Mouse (Mus musculus) Patski (cell line): Measurements from ENCODE around the gene Gm20695. TPM values are rescaled to one million over a fixed set of nuclear protein-coding genes. Genes with fewer than 3 reads are reported as not detected.
A peak's percentile ranks its signal among the peaks of the same experiment; 100 is the strongest.

Experiments
- ATAC-seq: fragments of 100-300 bp; one replicate; pipeline ENCODE4 v1.8.0; 2021
- CTCF ChIA-PET: fragments of 350-600 bp; sonication (Branson Sonifier 250); formaldehyde crosslinking; loops from one replicate; lab custom pipeline; 2022; ENCODE audit warnings: inconsistent platforms; lab: Charles Lee
- POLR2A ChIA-PET: fragments of 350-600 bp; sonication (Branson Sonifier 250); formaldehyde crosslinking; loops from one replicate; lab custom pipeline; 2022; ENCODE audit warnings: antibody characterized with exemption, inconsistent platforms; lab: Charles Lee
- DNase-seq: peaks from one replicate; pipeline ENCODE4 v3.0.0-alpha.2; 2011; ENCODE audit warnings: low read depth, low spot score
- H3K27me3 ChIP-seq: fragments of 371-371 bp; one replicate; pipeline ENCODE4 v1.5.1; 2021
- CTCF ChIP-seq: fragments of 100-300 bp; IDR thresholded peaks from one replicate; pipeline ENCODE4 v1.5.1; 2021
- in situ Hi-C: fragments of 300-500 bp; cut with MboI; formaldehyde crosslinking; loops from 3 replicates; pipeline ENCODE4 v1.11.1; 2018; ENCODE audit warnings: low pct_unique_long_range_greater_than_20kb, mixed read lengths
- polyA plus RNA-seq: library from polyadenylated mRNA; unstranded; gene quantifications from one replicate; pipeline ENCODE4 v1.2.3, GENCODE M21; 2021

Gene Gm20695
- polyA plus RNA-seq, 1 experiment from 2014 or later = 0.59 TPM

DNA sequence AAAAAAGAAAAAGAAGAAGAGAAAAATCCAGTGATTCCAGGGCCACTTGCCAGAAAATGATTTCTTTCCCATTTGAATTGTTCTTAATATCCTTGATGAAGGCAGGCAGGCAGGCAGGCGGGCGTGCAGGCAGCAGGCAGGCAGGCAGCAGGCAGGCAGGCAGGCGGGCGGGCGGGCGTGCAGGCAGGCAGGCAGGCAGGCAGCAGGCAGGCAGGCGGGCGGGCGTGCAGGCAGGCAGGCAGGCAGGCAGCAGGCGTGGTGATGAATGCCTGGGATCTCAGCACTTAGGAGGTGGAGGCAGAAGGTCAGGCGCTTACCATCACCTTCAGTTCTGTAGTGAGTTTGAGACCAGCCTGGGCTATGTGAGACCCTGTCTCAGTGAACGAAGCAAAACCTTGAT lies 31.9 kb upstream of the Gm20695 start:
- no peak for ATAC-seq
- no peak for DNase-seq
- ChIA-PET CTCF (interaction anchor here (1.8 kb wide), 1 partner anchor 10 kb away, joined by 5 read pairs; no protein-coding TSS in a partner anchor), POLR2A (no interaction called here)
- in situ Hi-C loops = no loop called here
- no peaks in the 10 kb centered on the region for H3K27me3 ChIP-seq
- no peak for TF ChIP-seq CTCF

DNA sequence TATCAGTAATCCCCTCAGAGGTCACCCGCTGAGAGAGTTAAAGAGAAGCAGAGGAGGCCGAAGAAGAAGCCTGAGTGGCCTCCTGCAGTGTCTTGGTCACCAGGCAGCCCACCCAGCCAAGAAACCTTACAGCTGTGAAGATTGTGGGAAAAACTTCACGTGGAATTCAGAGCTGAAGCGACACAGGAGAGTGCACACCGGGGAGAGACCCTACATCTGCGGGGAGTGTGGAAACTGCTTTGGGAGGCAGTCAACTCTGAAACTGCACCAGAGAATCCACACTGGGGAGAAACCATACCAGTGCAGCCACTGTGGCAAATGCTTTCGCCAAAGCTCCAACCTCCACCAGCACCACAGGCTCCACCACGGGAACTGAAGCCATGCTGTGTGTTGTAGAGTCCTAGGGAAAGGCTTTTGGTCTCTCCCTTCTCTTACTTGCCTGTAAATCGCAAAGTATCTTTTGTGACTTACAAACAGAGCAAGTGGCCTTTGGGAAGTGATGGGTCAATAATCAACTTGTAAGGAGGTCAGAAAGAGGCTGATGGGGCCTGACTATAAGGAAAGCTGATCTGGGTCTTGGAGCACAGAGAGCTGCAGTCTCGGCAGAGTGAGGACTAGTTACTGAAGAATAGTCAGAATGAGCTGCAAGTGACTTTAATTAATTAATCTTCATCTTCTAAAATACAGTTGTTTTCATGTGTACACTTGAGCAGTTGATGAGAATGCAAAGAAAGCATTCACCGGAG lies 29.8 kb upstream of the Gm20695 start:
- no peak for ATAC-seq
- no peaks in the 10 kb centered on the region for H3K27me3 ChIP-seq
- ChIA-PET POLR2A (no interaction called here), CTCF (no interaction called here)
- no peak for DNase-seq
- in situ Hi-C loops = no loop called here
- no peak for TF ChIP-seq CTCF

DNA sequence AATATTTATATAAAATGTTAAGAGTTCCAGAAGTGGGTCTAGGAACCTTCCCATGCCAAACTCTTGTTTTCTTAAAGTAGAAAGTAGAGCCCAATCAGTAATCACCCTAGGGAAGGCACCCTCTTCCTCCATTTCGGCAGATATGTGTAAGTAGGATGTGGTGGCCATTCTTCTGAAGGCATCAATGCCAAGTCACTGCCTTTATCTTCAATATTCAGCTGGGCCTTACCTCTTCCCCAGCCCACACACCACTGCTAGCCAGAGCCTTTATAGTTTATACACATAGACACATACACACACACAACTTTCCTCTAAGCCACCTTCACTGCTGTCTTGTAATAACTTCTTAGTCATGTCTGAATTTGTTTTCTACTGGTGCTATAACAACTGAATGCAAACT lies 28.7 kb upstream of the Gm20695 start:
- ChIA-PET CTCF (no interaction called here), POLR2A (no interaction called here)
- DNase-seq (no peak), ATAC-seq (no peak)
- TF ChIP-seq CTCF = no peak
- in situ Hi-C loops = no loop called here
- no peaks in the 10 kb centered on the region for H3K27me3 ChIP-seq

DNA sequence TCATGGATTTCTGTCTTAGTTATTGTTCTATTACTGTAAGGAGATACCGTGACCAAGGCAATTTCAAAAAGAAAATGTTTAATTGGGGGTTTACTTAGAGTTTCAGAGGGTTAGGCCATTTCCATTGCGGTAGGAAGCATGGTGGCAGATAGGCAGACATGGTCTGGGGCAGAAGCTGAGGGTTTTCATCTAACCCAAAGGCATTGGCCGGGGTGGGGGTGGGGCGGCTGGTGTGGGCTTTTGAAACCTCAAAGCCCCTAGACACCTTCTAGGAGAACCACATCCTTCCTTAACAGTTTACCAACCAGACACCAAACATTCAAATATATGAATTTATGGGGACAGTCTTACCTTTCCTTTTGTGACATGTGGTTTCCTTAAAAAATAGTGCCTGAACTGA lies 25.2 kb upstream of the Gm20695 start:
- in situ Hi-C loops = no loop called here
- CTCF ChIA-PET = no interaction called here
- POLR2A ChIA-PET = no interaction called here
- no peaks in the 10 kb centered on the region for H3K27me3 ChIP-seq
- DNase-seq (no peak), ATAC-seq (no peak)
- no peak for TF ChIP-seq CTCF

DNA sequence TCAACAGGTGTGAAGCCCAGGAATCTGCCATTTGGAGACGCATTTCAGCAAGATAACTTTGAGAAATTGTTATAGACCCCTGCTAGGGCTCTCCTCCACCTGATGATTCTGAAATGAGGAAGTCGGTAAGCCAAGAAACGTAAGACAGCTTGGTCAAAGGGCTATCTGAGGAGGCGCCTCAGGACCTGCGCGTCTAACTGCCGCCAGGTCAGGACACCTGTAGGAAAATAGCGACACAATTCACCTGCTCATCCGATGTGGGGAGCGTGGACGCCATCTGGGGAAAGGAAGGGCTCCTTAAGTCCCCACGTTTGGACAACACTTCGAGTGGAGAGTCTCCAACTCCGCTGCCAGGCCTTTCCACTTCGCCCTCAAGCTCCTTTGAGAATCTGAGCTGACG lies 12.6 kb upstream of the Gm20695 start:
- TF ChIP-seq CTCF = no peak
- no peak for DNase-seq
- ChIA-PET CTCF (interaction anchor here (1.0 to 3.1 kb wide), 5 partner anchors 10 to 123 kb away, joined by 3 to 12 read pairs (median 4); partner anchors contain the start of gene Zfp174), POLR2A (interaction anchor here (1.8 kb wide), 1 partner anchor 128 kb away, joined by 4 read pairs; the partner anchor contains the start of gene Zfp263)
- no peaks in the 10 kb centered on the region for H3K27me3 ChIP-seq
- ATAC-seq = peak; percentile 3
- in situ Hi-C loops = loop anchor here (10.0 kb wide), 1 partner anchor 127 kb away; the partner anchor contains the start of gene Zfp263

DNA sequence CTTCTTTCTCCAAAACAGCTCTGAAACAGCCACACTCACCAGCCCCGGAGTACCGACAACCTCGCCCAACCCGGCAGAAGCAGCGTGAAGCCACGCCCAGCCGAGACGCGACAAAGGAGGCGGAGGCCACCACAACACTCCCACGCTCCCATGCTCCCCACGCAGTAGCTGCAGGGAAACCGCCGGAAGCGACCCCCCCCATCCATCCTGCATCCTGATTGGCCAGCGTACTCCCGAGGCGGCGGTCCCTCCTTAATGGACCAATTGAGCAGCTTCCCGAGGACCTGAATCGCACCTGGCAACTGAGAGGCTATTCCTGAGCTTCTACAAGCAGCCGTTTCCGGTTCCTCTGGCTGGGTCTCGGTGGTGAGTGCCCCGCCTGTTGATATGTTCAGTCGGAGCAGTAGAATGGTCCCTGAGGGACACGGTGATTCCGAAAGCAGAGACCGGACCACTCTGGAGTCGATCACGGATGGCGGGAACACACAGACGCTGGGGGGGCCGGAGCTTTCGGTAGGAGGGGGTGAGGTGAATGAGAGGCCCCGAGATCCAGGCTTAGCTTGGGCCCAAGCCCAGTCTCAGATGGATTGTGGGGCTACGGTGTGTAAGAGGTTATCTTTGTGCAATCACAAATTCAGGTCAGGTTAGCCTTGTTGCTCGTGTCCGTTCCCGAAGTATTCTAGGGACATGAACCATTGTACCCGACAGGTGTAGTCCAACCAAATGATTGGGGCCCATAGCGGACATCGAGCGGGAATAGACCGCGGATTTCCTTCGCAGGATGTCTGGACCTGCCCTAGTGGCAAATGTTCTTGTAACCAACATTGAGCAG lies 12.0 kb upstream of the Gm20695 start, which contains the start of gene Naa60:
Naa60 (plus strand) TSS at position 160 of the 832 bp plus-strand sequence.
- TF ChIP-seq CTCF = no peak
- ChIA-PET CTCF (interaction anchor here (1.0 to 3.1 kb wide), 6 partner anchors 9 to 133 kb away, joined by 3 to 12 read pairs (median 4); partner anchors contain the start of gene Zfp174), POLR2A (interaction anchor here (1.3 to 1.8 kb wide), 2 partner anchors 13 to 128 kb away, joined by 3 to 4 read pairs; partner anchors contain the start of gene Zfp263)
- ATAC-seq (peak; percentile 99), DNase-seq (peak; percentile 81)
- H3K27me3 ChIP-seq = no peaks in the 10 kb centered on the region
- in situ Hi-C loops = loop anchor here (10.0 kb wide), 1 partner anchor 128 kb away; the partner anchor contains the start of gene Zfp263

DNA sequence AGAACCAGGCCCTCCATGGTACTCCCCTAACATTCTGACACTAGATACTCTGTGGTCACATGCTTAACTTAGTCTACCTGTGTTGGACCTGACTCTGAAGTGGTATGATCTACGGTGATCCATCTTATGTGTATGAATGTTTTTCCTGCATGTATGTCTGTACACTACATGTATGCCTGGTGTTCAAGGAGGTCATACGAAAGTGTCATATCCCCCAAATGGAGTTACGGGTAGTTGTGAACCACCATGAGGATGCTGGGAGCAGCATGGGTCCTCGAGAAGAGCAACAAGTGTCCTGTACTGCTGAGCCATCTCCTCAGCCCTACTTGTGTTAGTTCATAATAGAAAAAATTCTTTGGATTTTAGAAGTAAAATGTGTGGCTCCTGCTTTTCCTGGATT lies 8.1 kb upstream of the Gm20695 start:
- ATAC-seq (no peak), DNase-seq (no peak)
- no peak for TF ChIP-seq CTCF
- H3K27me3 ChIP-seq = no peaks in the 10 kb centered on the region
- POLR2A ChIA-PET = interaction anchor here (0.8 kb wide), 1 partner anchor 70 kb away, joined by 3 read pairs; no protein-coding TSS in a partner anchor
- CTCF ChIA-PET = no interaction called here
- in situ Hi-C loops = loop anchor here (10.0 kb wide), 1 partner anchor 132 kb away; the partner anchor contains the start of gene Zfp263

DNA sequence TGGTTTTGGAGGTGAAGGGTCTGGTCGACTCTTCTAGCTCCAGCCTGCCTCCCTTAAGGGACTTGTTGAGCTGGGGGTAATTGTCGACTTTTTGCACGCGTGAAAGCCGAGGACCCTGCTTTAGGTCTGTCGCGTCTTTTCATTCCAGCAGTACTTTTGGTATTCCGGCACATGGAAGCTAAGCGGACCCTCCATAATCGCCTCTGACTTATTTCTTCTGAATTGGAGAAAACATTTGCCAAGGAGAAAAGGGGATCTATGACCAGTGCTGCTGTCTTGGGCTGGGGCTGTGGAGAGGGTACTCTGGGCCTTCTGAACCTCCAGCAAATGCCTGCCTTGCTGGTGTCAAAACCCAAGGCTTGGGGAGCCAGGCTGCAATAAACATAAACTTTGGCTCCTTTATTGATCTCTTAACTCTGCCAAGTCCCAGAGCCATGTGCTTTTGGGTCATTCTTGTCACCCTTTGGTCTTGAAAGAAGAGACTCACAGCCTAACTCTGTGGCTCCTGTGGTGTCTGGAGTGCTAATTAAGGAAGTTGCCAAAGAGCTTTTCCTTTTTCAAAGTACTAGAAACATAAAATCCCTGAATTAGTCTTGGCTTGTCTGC lies 720 bp downstream of the Gm20695 start:
- ChIA-PET POLR2A (interaction anchor here (1.4 kb wide), 1 partner anchor 12 kb away, joined by 3 read pairs; the partner anchor contains the start of gene Naa60), CTCF (interaction anchor here (0.8 kb wide), 1 partner anchor 25 kb away, joined by 3 read pairs; no protein-coding TSS in a partner anchor)
- in situ Hi-C loops = no loop called here
- DNase-seq = no peak
- TF ChIP-seq CTCF = no peak
- ATAC-seq = peak; percentile 8
- no peaks in the 10 kb centered on the region for H3K27me3 ChIP-seq

DNA sequence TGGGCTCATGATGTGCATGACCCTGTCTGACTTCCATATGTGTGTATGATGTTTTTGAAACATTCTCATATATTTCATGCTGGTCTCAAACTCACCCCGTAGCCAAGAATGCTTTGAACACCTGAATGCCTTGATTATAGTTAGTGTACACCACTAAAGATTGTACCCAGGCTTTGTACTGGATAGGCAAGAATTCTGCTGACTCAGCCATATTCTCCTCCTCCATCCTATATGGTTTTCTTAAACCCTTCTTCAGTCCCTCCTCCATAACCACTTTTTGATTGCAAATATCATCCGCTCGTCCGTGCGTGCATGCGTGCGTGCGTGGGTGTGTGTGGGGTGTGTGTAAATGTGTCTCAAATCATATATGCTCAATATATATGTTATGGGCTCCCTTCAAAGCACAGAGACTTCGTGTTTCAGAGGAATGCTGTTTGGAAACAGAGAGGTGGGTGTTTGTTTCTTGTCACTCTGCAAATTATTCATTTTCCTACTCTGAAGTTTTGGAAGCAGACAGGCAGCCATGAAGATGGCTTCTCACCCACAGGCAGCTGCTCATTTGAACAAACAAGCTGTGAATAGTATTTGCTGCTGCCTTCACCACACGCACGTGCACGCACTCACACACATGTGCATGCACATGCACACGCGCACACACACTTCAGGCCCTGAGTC lies 7.3 kb downstream of the Gm20695 start:
- POLR2A ChIA-PET = no interaction called here

More for the DNA sequence above, 7.3 kb downstream of the Gm20695 start:
- no peaks in the 10 kb centered on the region for H3K27me3 ChIP-seq
- no peak for ATAC-seq
- in situ Hi-C loops = no loop called here
- no peak for DNase-seq
- TF ChIP-seq CTCF = no peak
- CTCF ChIA-PET = interaction anchor here (1.0 kb wide), 2 partner anchors 11 to 17 kb away, joined by 3 to 4 read pairs; partner anchors contain the start of genes 1700037C18Rik and Cluap1
